ENCODE assay signal across 8 mouse cellular contexts in genomic region chr4:127024240-127024639, GRCm38 (mm10). TPM values are rescaled to one million over a fixed set of nuclear protein-coding genes. Genes with fewer than 3 reads are reported as not detected.
DNase-seq lines count a peak whose midpoint lies in the region; ATAC-seq and TF ChIP-seq lines count a peak whose summit lies in the region.

No protein-coding gene starts in this region.

- TF ChIP-seq CTCF in kidney, postnatal 0 days (IDR thresholded peaks at IDR 0.05; ENCODE audit: low read depth): no peak
- no peak for TF ChIP-seq CTCF in intestine, postnatal 0 days (IDR thresholded peaks at IDR 0.05; ENCODE audit: low read depth)

- DNase-seq in kidney, postnatal 0 days (ENCODE audit: low spot score): no peak
- DNase-seq in kidney, adult 8-10 months: no peak
- DNase-seq in layer of hippocampus, postnatal 25 days (ENCODE audit: extremely low spot score in 1 of 2, low spot score in 1 of 2): no peak
- no peak for DNase-seq in left cerebral cortex, postnatal 25 days (ENCODE audit: low spot score in 2 of 2)
- no peak for DNase-seq in kidney, adult 18-20 months

- H3K4me2 ChIP-seq in kidney, postnatal 0 days (ENCODE audit: low read length): peak overlapping the region; percentile 78
- H3K4me2 ChIP-seq in embryonic facial prominence, embryonic 13.5 days: peak overlapping the region; percentile 95
- H3K4me2 ChIP-seq in intestine, postnatal 0 days (replicated peaks; ENCODE audit: low read depth): peak overlapping the region; percentile 79
- H3K4me2 ChIP-seq in neural tube, embryonic 14.5 days (ENCODE audit: low read depth, low read length): peak overlapping the region; percentile 59

- 26% methylated on average over 1 of the region's 1 CpGs for WGBS in kidney, postnatal 0 days
- WGBS in embryonic facial prominence, embryonic 13.5 days: 29% methylated on average over 1 of the region's 1 CpGs
- WGBS in intestine, postnatal 0 days: 22% methylated on average over 1 of the region's 1 CpGs
- WGBS in neural tube, embryonic 14.5 days: 40% methylated on average over 1 of the region's 1 CpGs

- no peaks in the 10 kb centered on the region for H3K9me3 ChIP-seq in kidney, postnatal 0 days (replicated peaks; ENCODE audit: low read length)
- no peaks in the 10 kb centered on the region for H3K9me3 ChIP-seq in embryonic facial prominence, embryonic 13.5 days
- no peaks in the 10 kb centered on the region for H3K9me3 ChIP-seq in intestine, postnatal 0 days (ENCODE audit: control insufficient read depth)
- no peaks in the 10 kb centered on the region for H3K9me3 ChIP-seq in neural tube, embryonic 14.5 days (ENCODE audit: control insufficient read depth, low read length)

- H3K36me3 ChIP-seq in kidney, postnatal 0 days (ENCODE audit: insufficient read depth, low read length): peaks cover 46% of the 10 kb centered on the region
- H3K36me3 ChIP-seq in embryonic facial prominence, embryonic 13.5 days: peaks cover 57% of the 10 kb centered on the region
- H3K36me3 ChIP-seq in intestine, postnatal 0 days (ENCODE audit: control insufficient read depth, insufficient read depth): peaks cover 36% of the 10 kb centered on the region
- peaks cover 52% of the 10 kb centered on the region for H3K36me3 ChIP-seq in neural tube, embryonic 14.5 days (ENCODE audit: control insufficient read depth, insufficient read depth, low read length)

- H3K4me1 ChIP-seq in kidney, postnatal 0 days (replicated peaks; ENCODE audit: insufficient read depth, low read length): peaks cover 13% of the 10 kb centered on the region; the same call in 1 of the 2 replicates
- H3K4me1 ChIP-seq in embryonic facial prominence, embryonic 13.5 days: peaks cover 39% of the 10 kb centered on the region
- 0 out of 2 replicates have a peak, but pooled peaks cover 3% of the 10 kb centered on the region for H3K4me1 ChIP-seq in intestine, postnatal 0 days (replicated peaks; ENCODE audit: control insufficient read depth, insufficient read depth, low read length)
- H3K4me1 ChIP-seq in neural tube, embryonic 14.5 days (ENCODE audit: control insufficient read depth, insufficient read depth, low read length): peaks cover 20% of the 10 kb centered on the region

- no peak for ATAC-seq in kidney, postnatal 0 days (replicated peaks; ENCODE audit: low FRiP score, low read depth)
- ATAC-seq in embryonic facial prominence, embryonic 13.5 days (ENCODE audit: insufficient number of reproducible peaks, insufficient read depth, low FRiP score, low TSS enrichment, low read depth): no peak
- ATAC-seq in intestine, postnatal 0 days: no peak
- ATAC-seq in neural tube, embryonic 14.5 days (ENCODE audit: low read depth): no peak

- peak overlapping the region; percentile 99 for H3K4me3 ChIP-seq in kidney, postnatal 0 days (replicated peaks; ENCODE audit: low read depth, low read length)
- H3K4me3 ChIP-seq in embryonic facial prominence, embryonic 13.5 days: peak overlapping the region; percentile 98
- peak overlapping the region; percentile 99 for H3K4me3 ChIP-seq in intestine, postnatal 0 days (ENCODE audit: low read depth, low read length)
- peak overlapping the region; percentile 98 for H3K4me3 ChIP-seq in neural tube, embryonic 14.5 days (ENCODE audit: low read depth, low read length)

- no peak overlapping the region for H3K27ac ChIP-seq in kidney, postnatal 0 days
- no peak overlapping the region for H3K27ac ChIP-seq in embryonic facial prominence, embryonic 13.5 days
- no peak overlapping the region for H3K27ac ChIP-seq in intestine, postnatal 0 days (ENCODE audit: low read depth, low read length)
- H3K27ac ChIP-seq in neural tube, embryonic 14.5 days (ENCODE audit: low read depth, low read length): no peak overlapping the region

- peak overlapping the region; percentile 100; the same call in 1 of the 2 replicates for H3K9ac ChIP-seq in kidney, postnatal 0 days (ENCODE audit: low read depth, low read length)
- peak overlapping the region; percentile 100 for H3K9ac ChIP-seq in embryonic facial prominence, embryonic 13.5 days
- peak overlapping the region; percentile 31; the same call in 1 of the 2 replicates for H3K9ac ChIP-seq in intestine, postnatal 0 days (ENCODE audit: low read depth, low read length)
- 0 out of 2 replicates have a peak overlapping the region, but pooled peaks have one; percentile 100 for H3K9ac ChIP-seq in neural tube, embryonic 14.5 days (replicated peaks; ENCODE audit: low read depth, low read length)

- no peaks in the 10 kb centered on the region for H3K27me3 ChIP-seq in kidney, postnatal 0 days (ENCODE audit: insufficient read depth, low read length)
- H3K27me3 ChIP-seq in embryonic facial prominence, embryonic 13.5 days: no peaks in the 10 kb centered on the region
- H3K27me3 ChIP-seq in intestine, postnatal 0 days (replicated peaks; ENCODE audit: control insufficient read depth, insufficient read depth, low read length): no peaks in the 10 kb centered on the region
- no peaks in the 10 kb centered on the region; the same call in 1 of the 2 replicates for H3K27me3 ChIP-seq in neural tube, embryonic 14.5 days (ENCODE audit: control insufficient read depth, insufficient read depth, low read length)

- intact Hi-C loops in left cerebral cortex, postnatal 25 days (cut with DNase I): loop anchor here (2.0 kb wide), 1 partner anchor 15 kb away; no protein-coding TSS in a partner anchor

RNA-seq across cellular contexts. Expression of gene Sfpq, which starts 3.1 kb away (rescaled TPM):
- 89.6 and 98.1 TPM in 2 replicates for polyA plus RNA-seq in kidney, postnatal 0 days (2015; fragmentation: Nextera tagmentation; extraction: Ambion mirVana)
- polyA plus RNA-seq in embryonic facial prominence, embryonic 13.5 days (2015; fragmentation: Nextera tagmentation; extraction: Ambion mirVana): 120 TPM in 2 replicates
- polyA plus RNA-seq in intestine, postnatal 0 days (2015; fragmentation: Nextera tagmentation; extraction: Ambion mirVana): 56.3 and 59.0 TPM in 2 replicates
- polyA plus RNA-seq in neural tube, embryonic 14.5 days (2014; fragmentation: Nextera tagmentation; extraction: Ambion mirVana): 104 and 110 TPM in 2 replicates
- 100 to 1,000 TPM; 235 to 287 TPM for total RNA-seq in layer of hippocampus, postnatal 25 days (2021)
- 100 to 1,000 TPM; 241 to 253 TPM for total RNA-seq in left cerebral cortex, postnatal 25 days (2021)

RNA-seq across cellular contexts. Expression of gene Zmym1, which starts 36.7 kb away (rescaled TPM):
- 11.8 and 12.6 TPM in 2 replicates for polyA plus RNA-seq in kidney, postnatal 0 days (2015; fragmentation: Nextera tagmentation; extraction: Ambion mirVana)
- polyA plus RNA-seq in embryonic facial prominence, embryonic 13.5 days (2015; fragmentation: Nextera tagmentation; extraction: Ambion mirVana): 21.6 and 23.1 TPM in 2 replicates
- polyA plus RNA-seq in intestine, postnatal 0 days (2015; fragmentation: Nextera tagmentation; extraction: Ambion mirVana): 6.4 and 6.5 TPM in 2 replicates
- polyA plus RNA-seq in neural tube, embryonic 14.5 days (2014; fragmentation: Nextera tagmentation; extraction: Ambion mirVana): 25.2 and 32.7 TPM in 2 replicates
- 10 to 100 TPM; 12.5 to 13.4 TPM for total RNA-seq in layer of hippocampus, postnatal 25 days (2021)
- total RNA-seq in left cerebral cortex, postnatal 25 days (2021): 10 to 100 TPM; 13.4 to 16.5 TPM

RNA-seq across cellular contexts. Expression of gene Zmym6, which starts 52.9 kb away (rescaled TPM):
- polyA plus RNA-seq in kidney, postnatal 0 days (2015; fragmentation: Nextera tagmentation; extraction: Ambion mirVana): 12.0 and 12.8 TPM in 2 replicates
- polyA plus RNA-seq in embryonic facial prominence, embryonic 13.5 days (2015; fragmentation: Nextera tagmentation; extraction: Ambion mirVana): 26.6 and 29.4 TPM in 2 replicates
- 5.0 and 7.0 TPM in 2 replicates for polyA plus RNA-seq in intestine, postnatal 0 days (2015; fragmentation: Nextera tagmentation; extraction: Ambion mirVana)
- polyA plus RNA-seq in neural tube, embryonic 14.5 days (2014; fragmentation: Nextera tagmentation; extraction: Ambion mirVana): 41.2 and 45.7 TPM in 2 replicates
- 10 to 100 TPM; 29.8 to 44.2 TPM for total RNA-seq in layer of hippocampus, postnatal 25 days (2021)
- 10 to 100 TPM; 27.1 to 38.9 TPM for total RNA-seq in left cerebral cortex, postnatal 25 days (2021)

RNA-seq across cellular contexts. Expression of gene Zmym4, which starts 56.3 kb away (rescaled TPM):
- 14.8 and 17.3 TPM in 2 replicates for polyA plus RNA-seq in kidney, postnatal 0 days (2015; fragmentation: Nextera tagmentation; extraction: Ambion mirVana)
- 27.0 and 34.4 TPM in 2 replicates for polyA plus RNA-seq in embryonic facial prominence, embryonic 13.5 days (2015; fragmentation: Nextera tagmentation; extraction: Ambion mirVana)
- polyA plus RNA-seq in intestine, postnatal 0 days (2015; fragmentation: Nextera tagmentation; extraction: Ambion mirVana): 6.0 and 7.1 TPM in 2 replicates
- polyA plus RNA-seq in neural tube, embryonic 14.5 days (2014; fragmentation: Nextera tagmentation; extraction: Ambion mirVana): 34.5 and 38.6 TPM in 2 replicates
- total RNA-seq in layer of hippocampus, postnatal 25 days (2021): 10 to 100 TPM; 44.1 to 45.5 TPM
- total RNA-seq in left cerebral cortex, postnatal 25 days (2021): 10 to 100 TPM; 41.8 to 51.8 TPM

Comparison
In these comparisons a context has a peak if more than half of its experiments do, and no peak if none do; other contexts are left out.
1. H3K9ac ChIP-seq: peak in every context shown above with its lines; median percentile 100 in kidney, postnatal 0 days; 100 in embryonic facial prominence, embryonic 13.5 days; 100 in neural tube, embryonic 14.5 days; 31 in intestine, postnatal 0 days.